Mouse (Mus musculus) C2C12 (cell line): ENCODE data around the gene Mapkapk3.
A peak's percentile ranks its signal among the peaks of the same experiment; 100 is the strongest.

Experiments used
- CEBPB ChIP-seq: IDR thresholded peaks from one replicate; pipeline ENCODE4 v1.6.1; 2011; ENCODE audit warnings: low read depth, mild to moderate bottlenecking, control low read depth, moderate library complexity
- CTCF ChIP-seq: IDR thresholded peaks from one replicate; pipeline ENCODE4 v1.5.1; 2011; ENCODE audit not compliant: control insufficient read depth, insufficient read depth, insufficient read length
- MAX ChIP-seq: IDR thresholded peaks from one replicate; pipeline ENCODE4 v1.6.1; 2011; ENCODE audit warnings: mild to moderate bottlenecking, control low read depth
- MYOD1 ChIP-seq: IDR thresholded peaks from one replicate; pipeline ENCODE4 v1.6.1; 2011; ENCODE audit warnings: low read depth; ENCODE audit not compliant: control insufficient read depth, insufficient read length
- MYOG ChIP-seq: IDR thresholded peaks from one replicate; pipeline ENCODE4 v1.6.1; 2011; ENCODE audit not compliant: control insufficient read depth, insufficient read length; ENCODE audit errors: extremely low read depth
- USF1 ChIP-seq: IDR thresholded peaks from one replicate; pipeline ENCODE4 v1.6.1; 2011; ENCODE audit warnings: low read depth, mild to moderate bottlenecking, control low read depth, moderate library complexity

GRCm38 (mm10) chr9:107263912-107264311 lies 25.8 kb downstream of the Mapkapk3 start:
- TF ChIP-seq CTCF = no peak
- TF ChIP-seq MYOG = no peak
- TF ChIP-seq MYOD1 = no peak
- TF ChIP-seq MAX = no peak
- no peak for TF ChIP-seq USF1
- peak; percentile 97 for TF ChIP-seq CEBPB
